Mouse (Mus musculus): ENCODE measurements around the gene Bbip1. TPM values are rescaled to one million over a fixed set of nuclear protein-coding genes. Genes with fewer than 3 reads are reported as not detected.

Gene Bbip1
- total and polyA plus RNA-seq, 3 experiments = 38.8 to 95.7 (median 41.0) TPM

GRCm38 (mm10) chr19:53943802-53944785 is at the start of gene Bbip1, which contains the start of gene Shoc2 (continued):
- TF ChIP-seq USF2 (conservative IDR thresholded peaks at IDR 0.05; ENCODE audit: low read depth, low read length) (no peak), ZC3H11A (IDR thresholded peaks at IDR 0.05; ENCODE audit: low read depth, low read length) (no peak)

GRCm38 (mm10) chr19:53993860-53994259 is 49.4 kb upstream of the Bbip1 start:
- H3K4me2 ChIP-seq (ENCODE audit: insufficient read depth, low read depth, poor library complexity, severe bottlenecking) = no peak overlapping the region
- no peaks in the 10 kb centered on the region for H3K27me3 ChIP-seq (replicated peaks)
- TF ChIP-seq CHD2 (IDR thresholded peaks at IDR 0.05; ENCODE audit: low read length) (no peak), ZNF384 (IDR thresholded peaks at IDR 0.05; ENCODE audit: low read depth, low read length) (peak; percentile 55)
- in situ Hi-C loops (cut with MboI; ENCODE audit: low pct_ligation_motif_present, low pct_unique_long_range_greater_than_20kb, low sequenced_read_pairs) (no loop called here), dilution Hi-C loops (cut with MboI; ENCODE audit: extremely low pct_ligation_motif_present, extremely low pct_unique_long_range_greater_than_20kb, low sequenced_read_pairs) (no loop called here)
- H3K27ac ChIP-seq (ENCODE audit: insufficient read depth, low read depth) = no peak overlapping the region
- H3K36me3 ChIP-seq (replicated peaks in 1 of 2; ENCODE audit: control insufficient read depth in 1 of 2, insufficient read depth in 1 of 2, low read length in 1 of 2) = peaks cover 0 to 8% of the 10 kb centered on the region in 2 experiments
- no peak overlapping the region for H3K4me3 ChIP-seq (replicated peaks in 1 of 3; ENCODE audit: low read depth in 2 of 3, low read length in 2 of 3, poor library complexity in 1 of 3)
- no peak for DNase-seq (ENCODE audit: extremely low read depth)
- 0 out of 2 replicates have a peak, but pooled peaks cover 5% of the 10 kb centered on the region for H3K79me2 ChIP-seq (replicated peaks; ENCODE audit: control insufficient read depth, extremely low read depth, insufficient read depth, poor library complexity, severe bottlenecking)
- H3K9ac ChIP-seq (ENCODE audit: insufficient read depth, low read depth) = no peak overlapping the region
- peaks cover 0 to 13% of the 10 kb centered on the region in 2 experiments; a peak in 2 of 4 replicates for H3K4me1 ChIP-seq (ENCODE audit: control insufficient read depth in 1 of 2, insufficient read depth in 2 of 2)
- no peaks in the 10 kb centered on the region for H3K9me3 ChIP-seq (replicated peaks; ENCODE audit: low read length)

- no peaks in the 10 kb centered on the region for H3K9me3 ChIP-seq (replicated peaks; ENCODE audit: low read length)
- 0 out of 2 replicates have a peak, but pooled peaks cover 2% of the 10 kb centered on the region for H3K79me2 ChIP-seq (replicated peaks; ENCODE audit: control insufficient read depth, extremely low read depth, insufficient read depth, poor library complexity, severe bottlenecking)
- in situ Hi-C loops (cut with MboI; ENCODE audit: low pct_ligation_motif_present, low pct_unique_long_range_greater_than_20kb, low sequenced_read_pairs) = no loop called here
- H3K9ac ChIP-seq (ENCODE audit: insufficient read depth, low read depth) = no peak overlapping the region
- H3K4me2 ChIP-seq (ENCODE audit: insufficient read depth, low read depth, poor library complexity, severe bottlenecking) = no peak overlapping the region
- peaks cover 3 to 20% of the 10 kb centered on the region in 2 experiments for H3K36me3 ChIP-seq (replicated peaks in 1 of 2; ENCODE audit: control insufficient read depth in 1 of 2, insufficient read depth in 1 of 2, low read length in 1 of 2)
- H3K27ac ChIP-seq (ENCODE audit: insufficient read depth, low read depth) = no peak overlapping the region
- dilution Hi-C loops (cut with MboI; ENCODE audit: extremely low pct_ligation_motif_present, extremely low pct_unique_long_range_greater_than_20kb, low sequenced_read_pairs) = no loop called here
- no peak overlapping the region for H3K4me3 ChIP-seq (replicated peaks in 1 of 3; ENCODE audit: low read depth in 2 of 3, low read length in 2 of 3, poor library complexity in 1 of 3)
- no peak for TF ChIP-seq TCF12 (IDR thresholded peaks at IDR 0.05; ENCODE audit: low read depth, low read length)
- no peak for TF ChIP-seq UBTF (IDR thresholded peaks at IDR 0.05; ENCODE audit: low read depth, low read length)
- no peak for TF ChIP-seq RAD21 (IDR thresholded peaks at IDR 0.05; ENCODE audit: low read depth, low read length)
- TF ChIP-seq ZC3H11A (IDR thresholded peaks at IDR 0.05; ENCODE audit: low read depth, low read length) = no peak
- TF ChIP-seq USF2 (conservative IDR thresholded peaks at IDR 0.05; ENCODE audit: low read depth, low read length) = no peak
- no peak for TF ChIP-seq E2F4 (IDR thresholded peaks at IDR 0.05; ENCODE audit: insufficient replicate concordance, low read depth, low read length)
- TF ChIP-seq MAX (IDR thresholded peaks at IDR 0.05; ENCODE audit: low read length) = no peak
- no peak for TF ChIP-seq ZNF384 (IDR thresholded peaks at IDR 0.05; ENCODE audit: low read depth, low read length)
- TF ChIP-seq CHD1 (IDR thresholded peaks at IDR 0.05; ENCODE audit: low read depth, low read length) = no peak
- no peak for TF ChIP-seq HCFC1 (IDR thresholded peaks at IDR 0.05; ENCODE audit: low read depth, low read length)
- TF ChIP-seq IRF4 (IDR thresholded peaks at IDR 0.05; ENCODE audit: low read depth, low read length) = no peak
- TF ChIP-seq EP300 (IDR thresholded peaks at IDR 0.05; ENCODE audit: low read length) = no peak
- TF ChIP-seq RCOR1 (conservative IDR thresholded peaks at IDR 0.05; ENCODE audit: low read depth, low read length) = no peak
- no peak for TF ChIP-seq MAFK (IDR thresholded peaks at IDR 0.05; ENCODE audit: insufficient replicate concordance, low read length)
- no peak for TF ChIP-seq PAX5 (IDR thresholded peaks at IDR 0.05; ENCODE audit: low read length)
- H3K27me3 ChIP-seq (replicated peaks) = no peaks in the 10 kb centered on the region
- no peak for DNase-seq (ENCODE audit: extremely low read depth)
- peaks cover 0 to 13% of the 10 kb centered on the region in 2 experiments; a peak in 2 of 4 replicates for H3K4me1 ChIP-seq (ENCODE audit: control insufficient read depth in 1 of 2, insufficient read depth in 2 of 2)
Observed at GRCm38 (mm10) chr19:53990538-53990937, 46.1 kb upstream of the Bbip1 start.

All from CH12.LX (cell line).